Mouse (Mus musculus) urinary bladder, postnatal 36 days (tissue): ENCODE results near the gene Mastl.

ENCODE experiments used
- DNase-seq, 2 experiments: peaks; one replicate each; pipeline ENCODE4 v3.0.0; 2022; ENCODE audit warnings: low spot score in 2 of 2, mixed read lengths in 1 of 2

Gene Mastl

DNA sequence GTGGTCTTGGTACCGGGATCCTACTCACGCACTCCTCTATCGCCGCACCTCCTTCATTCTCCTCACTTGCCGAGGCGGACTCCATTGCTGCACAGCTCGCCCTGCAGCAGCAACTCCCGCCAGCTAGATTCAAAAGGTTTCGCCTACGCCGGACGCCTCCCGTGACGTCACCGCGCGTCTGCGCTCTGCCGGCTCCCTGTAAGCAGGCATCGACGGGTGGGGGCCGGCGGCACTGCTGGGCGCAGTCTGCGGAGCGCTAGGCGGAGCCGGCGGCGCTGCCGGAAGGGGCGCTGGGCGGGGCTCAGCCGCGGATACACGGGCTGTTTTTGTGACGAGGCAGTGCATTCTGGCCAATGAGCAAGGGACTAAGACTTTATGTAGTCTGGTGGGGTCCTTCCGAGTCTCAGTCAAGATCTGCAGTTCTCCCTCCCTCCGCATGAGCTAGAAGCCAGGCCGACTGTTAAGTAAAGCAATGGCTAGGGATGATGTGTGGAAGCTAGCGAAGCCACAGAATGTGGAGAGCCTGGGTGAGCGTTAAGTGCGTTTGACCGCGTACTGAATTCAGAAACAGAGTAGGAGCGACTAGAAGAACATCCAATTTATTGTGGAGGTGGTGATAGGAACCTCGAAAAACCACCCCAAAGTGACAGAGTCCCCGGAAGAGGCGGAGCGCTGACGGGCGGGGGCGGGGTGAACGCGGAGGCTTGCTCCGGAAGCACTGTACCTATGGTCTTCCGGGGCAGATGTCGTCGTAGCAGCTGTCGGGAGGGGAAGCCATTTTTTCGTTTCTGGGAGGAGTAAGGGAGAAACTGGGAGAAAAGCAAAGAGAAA lies at the start of gene Mastl, which contains the start of gene Yme1l1:
Gene Mastl, minus strand, starts transcription at position 248 of the 831 bp plus-strand sequence.
Gene Yme1l1, plus strand, starts transcription at position 593 of the 831 bp plus-strand sequence.
- DNase-seq, result peak; percentile 93 to 97

DNA sequence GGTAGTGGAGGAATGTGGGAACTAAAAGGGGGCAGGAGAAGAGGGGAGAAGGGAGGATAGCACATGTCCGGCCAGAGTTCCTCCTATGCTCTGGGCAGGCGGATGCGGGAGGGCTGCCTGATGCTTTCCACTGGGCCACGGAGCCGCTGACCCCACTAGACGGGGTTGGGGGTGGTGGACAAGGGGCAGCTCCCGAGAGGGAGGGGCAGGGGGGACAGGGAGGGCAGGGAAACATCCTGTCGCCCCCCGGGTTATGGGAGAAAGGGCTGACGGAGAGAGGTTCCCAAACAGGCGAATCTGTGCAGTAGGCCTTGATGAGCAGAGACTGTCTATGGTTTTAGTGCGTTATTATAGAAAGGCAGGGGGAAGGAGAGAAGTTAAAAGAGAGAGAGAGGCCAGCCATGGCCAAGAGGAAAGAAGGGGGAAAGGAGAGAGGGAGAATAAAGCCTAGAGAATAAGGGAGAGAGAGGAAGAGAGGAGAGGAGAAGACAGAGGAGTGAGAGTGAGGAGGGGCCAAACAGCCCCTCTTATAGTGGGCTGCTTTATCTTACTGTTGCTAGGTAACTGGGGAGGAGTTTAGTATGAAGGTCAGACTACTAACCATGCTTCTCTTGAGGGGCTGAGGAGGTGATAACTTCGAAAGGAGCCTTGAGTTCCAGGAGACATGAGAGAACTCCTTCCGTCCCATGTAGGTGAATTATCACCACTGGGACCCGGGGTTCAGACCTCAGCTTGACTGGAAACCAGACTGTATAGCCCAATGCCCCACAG lies 47.3 kb upstream of the Mastl start:
- no peak for DNase-seq

DNA sequence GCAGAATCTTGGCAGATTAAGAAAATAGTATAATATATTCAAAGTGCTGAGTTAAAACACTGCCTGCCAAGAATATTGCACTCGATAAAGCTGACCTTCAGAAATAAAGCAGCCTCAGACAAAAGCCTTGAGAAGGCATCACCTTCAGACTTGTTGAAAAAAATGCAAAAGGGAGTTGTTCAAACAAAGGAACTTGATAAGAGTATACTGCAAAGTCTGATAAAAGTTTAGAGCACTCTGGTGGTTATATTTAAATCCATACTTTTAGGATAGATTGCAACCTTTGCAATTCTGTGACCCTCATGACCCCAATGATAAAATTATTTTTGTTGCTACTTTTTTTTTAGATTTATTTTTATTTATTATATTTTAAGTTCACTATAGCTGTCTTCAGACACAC lies 45.2 kb upstream of the Mastl start:
- DNase-seq, result no peak

DNA sequence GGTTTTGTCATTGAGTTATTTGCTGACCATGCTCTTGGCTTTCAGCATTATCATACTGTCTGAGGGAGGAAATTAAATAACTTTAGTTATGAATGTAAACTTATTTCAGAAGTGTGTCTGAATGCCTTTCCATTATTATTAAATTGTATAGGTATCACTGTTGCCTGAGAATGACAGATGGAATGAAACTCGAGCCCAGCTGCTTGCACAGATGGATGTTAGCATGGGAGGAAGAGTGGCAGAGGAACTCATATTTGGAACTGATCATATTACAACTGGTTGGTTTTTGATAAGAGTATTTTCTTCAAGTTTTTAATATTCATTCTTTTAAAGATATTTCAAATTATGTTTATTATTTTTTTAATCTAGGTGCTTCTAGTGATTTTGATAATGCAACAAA lies 38.5 kb upstream of the Mastl start:
- no peak for DNase-seq

DNA sequence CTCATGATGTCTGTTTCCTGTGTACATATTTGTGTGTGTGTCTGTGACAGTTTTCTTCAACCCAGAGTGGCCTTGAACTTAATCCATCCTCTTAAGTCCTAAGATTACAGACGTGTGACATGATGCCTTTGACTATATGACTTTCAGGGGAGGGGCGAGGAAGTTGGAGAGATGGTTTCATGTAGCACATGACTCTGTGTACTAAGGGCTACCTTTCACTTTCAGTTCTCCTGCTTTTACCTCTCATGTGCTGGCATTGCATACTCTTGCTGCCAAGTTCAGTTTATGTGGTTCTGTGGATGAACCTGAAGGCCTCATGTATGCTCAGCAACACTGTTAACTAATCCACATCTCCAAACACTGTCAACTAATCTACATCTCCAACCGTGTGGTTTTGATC lies 16.5 kb upstream of the Mastl start:
- no peak for DNase-seq

DNA sequence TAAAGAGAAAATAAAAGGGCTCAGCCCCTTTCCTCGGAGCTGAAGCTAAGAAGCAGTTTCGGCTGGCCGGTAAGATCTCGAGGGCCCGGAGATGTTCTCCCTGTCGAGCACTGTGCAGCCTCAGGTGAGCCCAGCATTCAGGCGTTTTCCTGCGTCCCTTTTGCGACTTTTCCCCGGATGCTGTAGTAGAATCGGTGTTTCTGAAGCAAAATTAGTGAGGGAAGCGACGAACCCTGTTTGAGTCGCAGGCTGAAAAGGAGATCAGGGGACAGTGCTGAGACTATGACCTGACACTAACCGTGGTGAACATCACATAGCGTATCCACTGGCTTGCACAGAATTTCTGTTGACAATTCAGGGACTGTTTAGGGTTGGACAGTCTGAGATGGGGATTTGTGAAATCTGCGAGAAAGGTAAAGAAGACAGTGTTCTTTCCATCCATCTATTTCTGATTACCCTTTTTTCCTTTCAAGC lies 821 bp upstream of the Mastl start:
- DNase-seq, result no peak

DNA sequence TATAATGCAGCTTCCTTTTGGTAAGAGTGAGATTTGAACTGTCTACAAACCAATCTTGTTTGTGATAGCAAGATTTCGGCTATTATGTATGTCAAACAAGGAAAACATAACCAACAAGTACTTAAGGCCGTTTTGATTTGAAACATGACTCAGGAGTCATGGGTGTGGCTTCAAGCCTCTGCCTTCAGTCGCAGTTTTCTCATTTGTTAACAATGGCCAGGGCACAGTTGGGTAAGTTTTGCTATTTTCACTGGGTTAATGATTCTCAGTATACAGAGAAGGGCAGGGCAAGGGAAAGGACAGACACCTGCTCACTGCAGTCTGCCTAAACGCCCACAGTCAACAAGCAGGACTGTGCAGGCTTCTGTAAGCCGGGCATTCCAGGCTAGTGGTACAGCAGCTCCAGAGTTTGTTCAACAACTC lies 614 bp downstream of the Mastl start:
- no peak for DNase-seq

DNA sequence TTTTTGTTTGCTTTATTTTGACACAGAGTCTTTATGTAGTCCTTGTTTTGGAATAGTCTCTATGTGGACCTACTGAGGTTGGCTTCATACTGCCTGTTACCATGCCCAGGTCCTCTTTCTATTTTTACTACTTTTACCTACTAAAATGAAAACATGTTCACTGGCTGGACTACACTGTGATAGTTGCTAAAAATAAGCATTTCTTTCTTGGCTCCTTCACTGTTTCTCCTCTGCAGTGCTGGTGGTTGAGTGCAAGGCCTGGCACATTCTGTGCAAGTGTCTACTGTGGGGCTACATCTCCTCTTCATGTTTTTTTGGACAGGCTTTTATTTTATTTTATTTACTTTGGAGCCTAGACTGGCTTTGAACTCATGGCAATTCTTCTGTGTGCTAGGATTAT lies 36.3 kb downstream of the Mastl start:
- DNase-seq, result no peak

DNA sequence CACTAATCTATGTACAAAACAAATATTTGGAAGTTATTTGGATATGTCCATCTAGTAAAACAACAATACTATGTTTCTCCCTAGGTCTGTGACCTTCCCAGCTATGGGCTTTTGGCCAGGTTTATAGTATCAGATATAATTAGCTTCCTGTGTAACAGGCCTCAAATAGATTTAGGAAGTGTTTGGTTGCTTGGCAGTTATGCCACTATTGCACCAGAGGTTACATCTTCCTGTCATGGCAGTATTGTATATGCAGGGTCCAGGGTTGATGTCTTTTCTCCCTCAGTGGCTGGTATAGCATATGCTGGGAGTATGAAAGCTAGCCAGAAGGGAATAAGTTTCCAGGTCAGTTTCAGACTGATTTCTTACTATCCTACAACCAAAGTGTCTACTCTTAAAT lies 53.6 kb downstream of the Mastl start:
- DNase-seq, result no peak

DNA sequence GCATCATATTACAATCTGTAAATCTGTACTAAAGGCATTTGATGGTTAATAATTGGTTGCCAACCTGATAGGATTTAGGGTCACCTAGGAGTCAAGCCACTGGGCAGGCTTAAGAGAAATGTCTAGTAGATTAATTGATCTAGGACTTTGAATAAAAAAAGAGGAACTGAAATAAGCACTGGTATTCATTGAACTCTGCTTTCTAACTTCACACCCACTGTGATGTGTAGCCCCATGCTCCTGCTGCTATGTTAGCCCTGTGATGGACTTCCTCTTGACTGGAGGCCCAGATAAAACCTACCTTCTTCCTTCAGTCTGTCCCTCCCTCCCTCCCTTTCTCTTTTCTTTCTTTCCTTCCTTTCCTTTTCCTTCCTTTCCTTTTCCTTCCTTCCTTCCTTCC lies 58.8 kb downstream of the Mastl start:
- no peak for DNase-seq

DNA sequence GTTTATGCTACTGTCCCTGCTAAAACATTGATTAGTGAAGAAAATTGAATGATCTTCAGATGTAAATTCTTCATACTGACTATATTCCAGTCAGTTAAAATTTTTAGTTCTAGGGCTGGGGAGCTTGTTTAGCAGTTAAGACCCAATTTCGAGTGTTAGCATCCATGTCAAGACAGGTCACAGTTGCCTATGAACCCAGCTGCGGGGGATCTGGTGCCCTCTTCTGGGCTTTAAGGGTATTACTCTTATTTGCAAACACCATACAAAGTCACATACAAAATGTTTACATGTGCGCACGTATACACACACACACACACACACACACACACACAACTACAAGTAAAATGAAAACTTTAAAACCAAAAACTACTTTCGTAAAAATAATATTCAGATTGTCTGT lies 63.6 kb downstream of the Mastl start:
- DNase-seq, result no peak

DNA sequence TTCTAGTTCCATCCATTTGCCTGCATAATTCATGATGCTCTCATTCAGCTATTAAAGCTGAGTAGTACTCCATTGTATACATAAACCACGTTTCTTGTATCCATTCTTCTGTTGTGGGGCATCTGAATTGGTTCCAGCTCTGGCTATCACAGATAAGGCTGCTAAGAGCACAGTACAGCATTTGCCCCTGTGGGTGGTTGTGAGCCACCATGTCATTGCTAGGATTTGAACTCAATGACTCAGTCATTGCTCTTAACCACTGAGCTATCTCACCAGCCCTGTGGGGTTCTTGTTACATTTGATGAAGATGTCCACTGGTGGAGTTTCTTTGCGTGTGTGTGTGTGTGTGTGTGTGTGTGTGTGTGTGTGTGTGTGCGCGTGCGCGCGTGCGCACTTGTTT lies 71.3 kb downstream of the Mastl start:
- DNase-seq, result no peak

DNA sequence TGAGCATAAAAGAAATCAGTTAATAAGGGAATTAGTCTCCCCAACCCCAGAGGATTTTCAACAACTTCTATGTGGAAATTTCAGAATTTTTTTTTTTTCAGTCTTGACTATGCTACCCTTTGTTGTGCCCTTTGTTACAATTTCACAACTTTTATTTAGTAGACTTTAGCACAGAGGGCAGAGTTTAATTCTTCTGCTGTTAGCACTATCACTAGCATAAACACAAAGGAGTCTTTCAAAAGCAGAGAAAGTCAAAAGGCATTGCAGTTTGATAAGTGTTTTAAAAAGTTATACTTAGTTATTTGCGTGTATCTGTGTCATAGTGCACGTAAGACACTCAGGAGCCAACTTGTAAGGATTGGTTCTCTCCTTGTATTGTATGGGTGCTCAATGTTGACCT lies 77.2 kb downstream of the Mastl start:
- no peak for DNase-seq

DNA sequence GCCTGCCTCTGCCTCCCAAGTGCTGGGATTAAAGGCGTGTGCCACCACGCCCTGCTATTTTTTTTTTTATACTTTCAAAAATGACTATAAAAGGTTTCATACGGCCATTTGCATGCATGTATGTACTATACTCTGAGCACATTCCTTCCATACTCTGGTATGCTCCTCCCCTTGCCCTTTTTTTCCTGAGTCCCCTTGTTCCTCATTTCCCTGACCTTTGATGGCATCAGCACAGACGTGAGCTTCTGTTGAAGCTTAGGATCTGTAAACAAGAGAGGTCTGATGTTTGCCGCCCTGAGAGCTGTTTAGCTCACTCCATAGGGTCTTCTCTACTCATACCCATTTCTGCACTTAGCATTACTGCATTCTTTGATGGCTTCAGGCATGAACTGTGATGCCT lies 78.1 kb downstream of the Mastl start:
- no peak for DNase-seq

DNA sequence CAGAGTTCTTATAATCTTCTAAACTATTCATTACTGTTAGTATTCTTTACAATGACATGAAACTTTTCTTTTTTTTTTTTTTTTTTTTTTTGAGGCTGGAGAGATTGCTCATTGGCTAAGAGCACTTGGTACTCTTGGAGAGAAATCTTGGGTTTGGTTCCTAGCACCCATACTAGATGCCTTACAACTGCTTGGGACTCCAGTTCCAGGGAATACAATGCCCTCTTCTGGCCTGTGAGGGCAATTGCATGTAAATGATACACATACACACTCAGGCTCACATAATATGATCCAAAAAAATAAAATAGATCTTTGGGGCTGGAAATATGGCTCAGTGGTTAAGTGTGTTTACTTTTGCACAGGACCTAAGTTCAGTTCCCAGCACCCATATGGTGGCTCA lies 79.0 kb downstream of the Mastl start:
- no peak for DNase-seq

DNA sequence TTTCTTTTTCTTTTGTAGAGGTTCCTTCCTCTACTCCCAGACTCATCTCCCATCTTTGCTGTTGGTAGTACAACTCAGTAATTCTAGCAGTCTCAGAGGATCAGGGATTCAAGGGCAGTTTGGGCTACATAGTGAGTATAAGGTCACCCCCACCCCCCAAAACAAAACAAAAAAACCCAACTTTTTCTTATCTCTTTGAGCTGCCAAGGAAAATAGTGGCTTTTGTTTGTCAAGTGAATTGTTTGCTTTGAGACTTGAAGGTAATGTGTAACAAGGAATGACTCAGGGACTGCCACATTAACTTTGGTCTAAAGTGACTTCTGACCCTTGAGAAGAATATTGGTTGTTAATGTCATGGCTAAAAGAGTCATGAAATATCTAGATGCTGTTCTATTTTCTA lies 80.0 kb downstream of the Mastl start:
- no peak for DNase-seq

DNA sequence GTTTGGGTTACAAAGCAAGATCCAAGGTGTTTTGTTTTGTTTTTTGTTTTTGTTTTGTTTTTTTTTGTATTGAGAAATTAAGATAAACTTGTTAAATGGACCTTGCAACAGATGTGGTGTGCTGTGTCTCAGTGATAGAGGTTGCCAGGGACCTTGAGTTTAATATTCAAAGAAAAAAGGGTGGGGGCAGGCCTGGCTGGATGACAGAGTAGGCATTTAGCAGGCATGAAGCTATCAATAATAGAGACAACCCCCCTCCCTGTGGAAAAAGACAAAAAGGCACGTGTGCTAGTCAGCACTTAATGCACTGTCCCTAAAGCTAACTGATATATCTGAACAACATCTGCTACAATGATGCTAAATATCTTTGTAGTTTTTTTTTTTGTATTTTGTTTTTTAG lies 84.4 kb downstream of the Mastl start:
- no peak for DNase-seq

DNA sequence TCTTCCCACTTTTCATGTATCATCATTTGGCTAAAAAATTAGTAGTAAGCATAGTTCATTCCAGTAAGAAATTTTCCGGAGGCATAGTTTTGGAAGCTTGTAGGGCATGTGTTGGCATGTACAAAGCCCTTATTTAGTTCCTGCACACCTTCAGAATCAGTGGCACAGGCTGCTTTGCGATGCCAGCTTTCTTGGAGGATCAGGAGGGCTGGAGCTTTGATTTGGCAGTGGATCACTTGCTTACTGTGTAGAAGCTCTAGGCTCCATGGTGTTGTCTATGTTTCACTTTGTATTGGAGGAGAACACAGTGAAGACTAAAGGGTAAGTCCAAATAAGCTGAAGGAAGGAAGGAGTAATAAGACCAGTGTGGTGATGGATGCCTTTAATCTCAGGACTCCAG lies 85.3 kb downstream of the Mastl start:
- no peak for DNase-seq

DNA sequence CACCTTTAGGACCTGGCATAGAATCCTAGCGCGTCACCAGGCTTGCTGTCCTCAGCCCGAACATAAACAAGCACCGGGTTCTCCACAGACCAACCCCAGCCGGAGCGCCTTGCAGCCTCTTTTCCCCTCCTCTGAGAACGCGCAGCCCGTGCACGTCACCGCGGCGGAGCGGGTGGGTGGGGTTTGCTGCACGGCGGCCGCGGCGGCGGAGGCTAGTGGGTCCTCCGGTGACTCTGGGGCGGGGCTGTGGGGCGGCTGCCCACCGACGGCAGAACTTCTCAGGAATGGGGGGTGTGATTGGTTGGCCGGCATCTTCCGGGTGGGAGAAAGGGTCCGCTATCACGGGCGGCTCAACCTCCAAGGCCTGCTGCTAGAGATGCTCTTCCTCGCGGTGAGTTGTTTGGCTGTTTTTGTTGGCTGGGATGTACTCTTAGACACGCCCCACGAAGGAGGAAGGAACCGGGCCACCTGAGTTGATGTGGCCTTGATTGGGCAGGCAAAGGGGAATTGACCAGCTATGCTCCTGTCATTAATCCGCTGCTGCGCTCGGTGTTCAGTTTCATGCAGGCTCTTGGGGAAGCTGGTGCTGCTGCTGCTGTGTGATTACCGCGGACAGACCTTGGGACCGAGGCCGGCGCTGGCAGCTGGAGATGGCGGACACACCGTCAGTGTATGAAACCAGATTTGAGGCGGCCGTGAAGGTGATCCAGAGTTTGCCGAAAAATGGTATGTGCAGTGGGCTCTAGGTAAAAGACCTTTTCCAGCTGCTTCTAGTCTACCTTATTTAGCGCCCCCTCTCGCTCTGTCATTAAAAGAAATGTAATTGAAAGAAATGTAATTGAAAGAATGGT lies 86.7 kb downstream of the Mastl start:
- DNase-seq, result peak; percentile 94 to 95

DNA sequence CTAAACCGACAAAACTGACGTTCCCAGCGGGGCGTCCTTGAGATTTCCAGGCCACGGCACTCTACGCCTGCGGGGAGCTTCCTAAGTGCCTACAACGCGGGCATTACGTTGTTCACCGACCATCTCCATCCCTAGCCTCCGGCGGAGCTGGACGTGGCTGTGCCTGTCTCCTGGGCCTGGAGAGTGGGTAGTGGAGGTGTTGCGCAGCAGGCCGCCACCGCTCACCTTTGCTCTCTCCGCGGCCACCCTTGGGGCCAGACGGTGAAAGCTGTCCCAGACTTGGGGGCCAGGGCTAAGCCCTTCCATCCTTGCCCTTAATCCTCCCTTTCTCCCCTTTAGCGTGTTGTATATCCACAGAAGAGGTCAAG lies 87.5 kb downstream of the Mastl start:
- DNase-seq, result no peak

DNA sequence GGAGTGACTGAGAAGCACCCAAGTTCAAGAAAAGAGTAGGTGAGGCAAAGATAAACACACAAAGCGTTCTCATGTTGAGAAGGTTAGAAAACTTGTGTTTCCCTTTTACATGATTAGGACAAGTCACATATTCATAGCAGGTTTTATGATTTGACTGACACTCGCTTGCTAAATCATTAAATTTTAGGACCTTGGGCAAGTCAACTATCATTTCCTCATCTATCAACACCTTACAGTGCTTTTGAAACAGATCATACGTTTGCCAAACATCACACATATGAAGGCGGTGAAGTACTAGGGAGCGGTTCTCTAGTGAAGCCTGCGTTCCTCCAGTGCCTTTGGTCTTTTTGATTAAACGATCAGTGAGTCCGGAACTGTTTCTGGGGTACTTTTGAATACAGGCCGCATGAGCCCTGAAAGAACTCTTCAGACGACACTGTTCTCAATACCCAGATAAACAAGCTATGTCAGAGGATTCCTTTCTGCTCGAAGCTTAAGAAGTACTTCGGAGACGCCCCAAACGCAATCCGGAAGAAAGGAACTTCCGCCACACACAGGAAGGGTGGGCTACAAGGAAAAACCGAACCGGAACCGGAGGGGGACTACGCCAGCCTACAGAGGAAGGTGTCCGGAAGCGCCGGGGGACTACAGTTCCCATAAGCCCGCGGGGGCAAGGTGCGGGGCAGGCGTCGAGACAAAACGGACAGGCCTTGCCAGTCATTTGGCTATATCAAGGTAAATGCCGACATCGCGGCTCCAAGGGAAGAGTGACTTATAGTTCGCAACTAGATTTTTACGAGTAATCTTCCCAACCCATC lies 88.1 kb downstream of the Mastl start, which contains the start of gene Acbd5:
Gene Acbd5, plus strand, starts transcription at position 616 of the 818 bp plus-strand sequence.
- DNase-seq, result peak; percentile 91 to 96
